Mouse (Mus musculus) limb, embryonic 11.5 days (tissue): Measurements from ENCODE around the gene Trpc4ap. TPM values are rescaled to one million over a fixed set of nuclear protein-coding genes. Genes with fewer than 3 reads are reported as not detected.

ENCODE experiments used
- ATAC-seq: fragments of 200-750 bp; cut with Nextera tagmentation; 2 replicates; pipeline ENCODE4 v1.8.0; 2017; ENCODE audit warnings: low read depth; ENCODE audit not compliant: insufficient number of reproducible peaks, low FRiP score, low TSS enrichment
- DNase-seq: peaks from one replicate; pipeline ENCODE4 v3.0.0-alpha.2; 2015; ENCODE audit warnings: low spot score
- H3K27ac ChIP-seq: fragments of 300-500 bp; sonication (generic); replicated peaks from 2 replicates; pipeline ENCODE4 v1.5.1; 2014; ENCODE audit warnings: low read depth, mild to moderate bottlenecking, low read length
- H3K27me3 ChIP-seq: fragments of 300-500 bp; sonication (generic); 2 replicates; pipeline ENCODE4 v1.6.1; 2014; ENCODE audit warnings: mild to moderate bottlenecking, low read length, mixed read lengths; ENCODE audit not compliant: control insufficient read depth, insufficient read depth
- H3K36me3 ChIP-seq: fragments of 300-500 bp; sonication (generic); 2 replicates; pipeline ENCODE4 v1.6.1; 2014; ENCODE audit warnings: mild to moderate bottlenecking, low read length, moderate library complexity, mixed read lengths; ENCODE audit not compliant: control insufficient read depth, insufficient read depth
- H3K4me1 ChIP-seq: fragments of 300-500 bp; sonication (generic); 2 replicates; pipeline ENCODE4 v1.6.1; 2014; ENCODE audit warnings: low read length, mixed read lengths; ENCODE audit not compliant: control insufficient read depth, insufficient read depth
- H3K4me2 ChIP-seq: fragments of 300-500 bp; sonication (generic); 2 replicates; pipeline ENCODE4 v1.6.1; 2014; ENCODE audit warnings: low read depth, mild to moderate bottlenecking, moderate library complexity; ENCODE audit not compliant: severe bottlenecking
- H3K4me3 ChIP-seq: fragments of 300-500 bp; sonication (generic); 2 replicates; pipeline ENCODE4 v1.5.1; 2014; ENCODE audit warnings: low read depth, low read length
- H3K9ac ChIP-seq: fragments of 300-500 bp; sonication (generic); 2 replicates; pipeline ENCODE4 v1.6.1; 2014; ENCODE audit warnings: mild to moderate bottlenecking, low read length
- H3K9me3 ChIP-seq: fragments of 300-500 bp; sonication (generic); 2 replicates; pipeline ENCODE4 v1.6.1; 2016; ENCODE audit warnings: low read length; ENCODE audit not compliant: control insufficient read depth
- WGBS: fragments of 180-500 bp; shearing (Covaris S2); extraction: QIAGEN DNeasy Blood & Tissue Kit; methylation state at CpG from one replicate; pipeline ENCODE4 v1.1.7; 2014; 5-methylcytosine and 5-hydroxymethylcytosine counted together
- polyA plus RNA-seq: library from polyadenylated mRNA; unstranded; fragments of >200 nt; fragmentation: Nextera tagmentation; extraction: Ambion mirVana; gene quantifications from 2 replicates; pipeline ENCODE4 v1.2.1, GENCODE M21; 2014

Gene Trpc4ap
- polyA plus RNA-seq, 1 experiment from 2014 or later, result 143 TPM

- 83% methylated on average over 7 of the region's 7 CpGs for WGBS
- Histone ChIP-seq H3K27me3 (no peaks in the 10 kb centered on the region), H3K27ac (no peak overlapping the region)
These were observed 34.1 kb upstream of the Trpc4ap start for GRCm38 (mm10) chr2:155726302-155726701.

GRCm38 (mm10) chr2:155724526-155724925 lies 32.3 kb upstream of the Trpc4ap start:
- Histone ChIP-seq H3K27ac (no peak overlapping the region), H3K9me3 (no peaks in the 10 kb centered on the region), H3K9ac (no peak overlapping the region), H3K36me3 (no peaks in the 10 kb centered on the region), H3K4me3 (no peak overlapping the region), H3K27me3 (no peaks in the 10 kb centered on the region), H3K4me1 (no peaks in the 10 kb centered on the region), H3K4me2 (no peak overlapping the region)
- no peak for ATAC-seq
- 84% methylated on average over 6 of the region's 6 CpGs for WGBS
- no peak for DNase-seq

More at GRCm38 (mm10) chr2:155726302-155726701, 34.1 kb upstream of the Trpc4ap start:
- H3K36me3 ChIP-seq, result no peaks in the 10 kb centered on the region
- ATAC-seq (no peak), DNase-seq (no peak)
- no peak overlapping the region for H3K9ac ChIP-seq
- no peaks in the 10 kb centered on the region for H3K9me3 ChIP-seq
- no peak overlapping the region for H3K4me3 ChIP-seq
- H3K4me1 ChIP-seq, result no peaks in the 10 kb centered on the region
- H3K4me2 ChIP-seq, result no peak overlapping the region

GRCm38 (mm10) chr2:155724036-155724435 lies 31.9 kb upstream of the Trpc4ap start:
- 71% methylated on average over 5 of the region's 5 CpGs for WGBS

GRCm38 (mm10) chr2:155720585-155720984 lies 28.4 kb upstream of the Trpc4ap start:
- DNase-seq (no peak), ATAC-seq (no peak)
- Histone ChIP-seq H3K9me3 (no peaks in the 10 kb centered on the region), H3K27ac (no peak overlapping the region), H3K36me3 (no peaks in the 10 kb centered on the region), H3K4me2 (no peak overlapping the region), H3K9ac (no peak overlapping the region), H3K27me3 (no peaks in the 10 kb centered on the region), H3K4me3 (no peak overlapping the region), H3K4me1 (no peaks in the 10 kb centered on the region)
- 94% methylated on average over 5 of the region's 5 CpGs for WGBS

More at GRCm38 (mm10) chr2:155724036-155724435, 31.9 kb upstream of the Trpc4ap start:
- ATAC-seq (no peak), DNase-seq (no peak)
- no peak overlapping the region for H3K27ac ChIP-seq
- no peak overlapping the region for H3K4me3 ChIP-seq
- H3K36me3 ChIP-seq, result no peaks in the 10 kb centered on the region
- H3K4me2 ChIP-seq, result no peak overlapping the region
- no peaks in the 10 kb centered on the region for H3K9me3 ChIP-seq
- H3K4me1 ChIP-seq, result no peaks in the 10 kb centered on the region
- no peak overlapping the region for H3K9ac ChIP-seq
- no peaks in the 10 kb centered on the region for H3K27me3 ChIP-seq

GRCm38 (mm10) chr2:155717082-155717990 lies 25.2 kb upstream of the Trpc4ap start:
- H3K36me3 ChIP-seq, result no peaks in the 10 kb centered on the region
- DNase-seq, result no peak
- 85% methylated on average over 12 of the region's 12 CpGs for WGBS
- H3K9me3 ChIP-seq, result no peaks in the 10 kb centered on the region
- no peak for ATAC-seq
- no peaks in the 10 kb centered on the region for H3K27me3 ChIP-seq
- H3K27ac ChIP-seq, result no peak overlapping the region
- no peak overlapping the region for H3K4me3 ChIP-seq
- H3K4me2 ChIP-seq, result no peak overlapping the region
- no peak overlapping the region for H3K9ac ChIP-seq
- H3K4me1 ChIP-seq, result no peaks in the 10 kb centered on the region

GRCm38 (mm10) chr2:155710557-155710956 lies 18.4 kb upstream of the Trpc4ap start:
- Histone ChIP-seq H3K27ac (no peak overlapping the region), H3K9me3 (no peaks in the 10 kb centered on the region), H3K4me1 (no peaks in the 10 kb centered on the region), H3K4me2 (no peak overlapping the region), H3K27me3 (no peaks in the 10 kb centered on the region), H3K36me3 (peaks cover 2% of the 10 kb centered on the region; the same call in 1 of the 2 replicates), H3K9ac (no peak overlapping the region), H3K4me3 (no peak overlapping the region)
- DNase-seq, result no peak
- no peak for ATAC-seq
- WGBS, result 85% methylated on average over 11 of the region's 11 CpGs

GRCm38 (mm10) chr2:155707251-155707650 lies 15.1 kb upstream of the Trpc4ap start:
- WGBS, result 82% methylated on average over 4 of the region's 4 CpGs
- Histone ChIP-seq H3K9ac (no peak overlapping the region), H3K4me1 (no peaks in the 10 kb centered on the region), H3K27ac (no peak overlapping the region), H3K4me2 (no peak overlapping the region), H3K9me3 (no peaks in the 10 kb centered on the region), H3K4me3 (no peak overlapping the region), H3K27me3 (no peaks in the 10 kb centered on the region), H3K36me3 (peaks cover 2% of the 10 kb centered on the region; the same call in 1 of the 2 replicates)
- no peak for DNase-seq
- ATAC-seq, result no peak

- no peaks in the 10 kb centered on the region for H3K9me3 ChIP-seq
- ATAC-seq (no peak), DNase-seq (no peak)
- no peak overlapping the region for H3K4me3 ChIP-seq
- no peaks in the 10 kb centered on the region for H3K27me3 ChIP-seq
- H3K27ac ChIP-seq, result no peak overlapping the region
- H3K36me3 ChIP-seq, result peaks cover 5% of the 10 kb centered on the region
- no peak overlapping the region for H3K9ac ChIP-seq
- H3K4me2 ChIP-seq, result no peak overlapping the region
- no peaks in the 10 kb centered on the region for H3K4me1 ChIP-seq
- WGBS, result 78% methylated on average over 4 of the region's 4 CpGs
These were observed 11.4 kb upstream of the Trpc4ap start for GRCm38 (mm10) chr2:155703630-155704029.
